10 mouse cellular contexts compared by ENCODE assay signal in the genomic region with DNA sequence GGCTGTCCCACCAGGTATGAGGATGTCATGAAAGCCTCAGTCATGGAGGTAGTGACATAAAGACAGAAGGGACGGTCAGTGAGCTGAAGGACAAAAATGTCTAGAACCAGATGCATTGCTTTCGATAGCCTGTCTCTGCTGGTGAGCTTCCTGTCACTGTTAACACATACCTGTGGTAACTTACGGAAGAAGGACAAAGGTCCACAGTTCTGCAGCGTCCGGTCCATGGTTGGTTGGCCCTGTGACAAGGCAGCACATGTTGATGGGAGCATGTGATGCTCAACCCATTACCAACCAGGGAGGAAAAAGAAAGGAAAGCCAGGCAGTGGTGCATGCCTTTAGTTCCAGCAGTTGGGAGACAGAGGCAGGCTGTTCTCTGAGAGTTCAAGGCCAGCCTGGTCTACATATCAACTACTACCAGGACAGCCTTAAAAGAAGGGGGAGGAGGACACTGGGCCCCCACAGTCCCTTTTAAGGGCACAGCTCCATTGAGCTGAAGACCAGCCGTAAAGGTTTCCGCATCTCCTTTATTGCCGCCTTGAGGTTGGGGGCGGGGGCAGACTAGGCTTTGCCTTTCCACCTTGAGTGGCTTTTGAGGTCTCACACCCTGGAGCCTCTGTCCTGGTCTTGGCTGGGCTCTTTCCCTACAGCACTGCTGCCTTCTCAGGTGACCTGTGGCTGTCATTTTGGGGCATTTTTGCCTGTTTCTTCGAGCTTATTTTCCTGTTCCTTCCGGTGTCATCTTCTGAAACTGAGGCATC. TPM values are rescaled to one million over a fixed set of nuclear protein-coding genes. Genes with fewer than 3 reads are reported as not detected.
DNase-seq lines count a peak whose midpoint lies in the region; ATAC-seq and TF ChIP-seq lines count a peak whose summit lies in the region.
"Had no signal": no experiment of that assay in that cellular context is flagged by ENCODE, and none has a peak within 500 bp of the region (broad histone marks: within the 10 kb centered on the region; RNA-seq: fewer than 3 reads in every experiment).

No protein-coding gene starts in this region.

- H3K4me1 ChIP-seq in heart, embryonic 14.5 days (ENCODE audit: control insufficient read depth in 2 of 2, insufficient read depth in 2 of 2, low read length in 2 of 2), result peaks cover 38 to 64% of the 10 kb centered on the region in 2 experiments
- H3K4me1 ChIP-seq in spleen, adult 2 months (ENCODE audit: control insufficient read depth, insufficient read depth, insufficient read length), result peaks cover 25% of the 10 kb centered on the region; the same call in 1 of the 2 replicates
- H3K4me1 ChIP-seq in kidney, postnatal 0 days (replicated peaks; ENCODE audit: insufficient read depth, low read length), result peaks cover 18% of the 10 kb centered on the region
- H3K4me1 ChIP-seq in stomach, postnatal 0 days (replicated peaks; ENCODE audit: control insufficient read depth, insufficient read depth), result peaks cover 16% of the 10 kb centered on the region

- TF ChIP-seq EP300 in stomach, postnatal 0 days (optimal IDR thresholded peaks at IDR 0.05), result no peak

- no peak overlapping the region for H3K4me2 ChIP-seq in heart, embryonic 14.5 days (ENCODE audit: low read length)
- H3K4me2 ChIP-seq in kidney, postnatal 0 days (ENCODE audit: low read length), result no peak overlapping the region
- H3K4me2 ChIP-seq in stomach, postnatal 0 days (replicated peaks; ENCODE audit: low read depth), result no peak overlapping the region
- H3K4me2 ChIP-seq: forebrain, embryonic 15.5 days had no signal

- no peak for DNase-seq in heart, postnatal 36 days
- no peak for DNase-seq in spleen, adult 2 months (ENCODE audit: low read depth in 1 of 2, low spot score in 2 of 2)
- DNase-seq in spleen, postnatal 14 days (ENCODE audit: low spot score in 2 of 2), result no peak
- no peak for DNase-seq in kidney, postnatal 0 days (ENCODE audit: low spot score)
- no peak for DNase-seq in stomach, postnatal 0 days (ENCODE audit: low spot score)
- no peak for DNase-seq in layer of hippocampus, adult 11-12 months (ENCODE audit: low spot score)
- DNase-seq in cerebellum, postnatal 36 days, result no peak
- DNase-seq: adrenal gland, postnatal 25 days had no signal

- H3K9ac ChIP-seq in heart, embryonic 14.5 days (ENCODE audit: low read length), result peak overlapping the region; percentile 17; the same call in 1 of the 2 replicates
- H3K9ac ChIP-seq in kidney, postnatal 0 days (ENCODE audit: low read depth, low read length), result no peak overlapping the region
- H3K9ac ChIP-seq in stomach, postnatal 0 days (ENCODE audit: low read length), result no peak overlapping the region
- H3K9ac ChIP-seq: forebrain, embryonic 15.5 days had no signal

- no peak for TF ChIP-seq CTCF in spleen, adult 2 months (IDR thresholded peaks at IDR 0.05; ENCODE audit: extremely low read depth, insufficient read depth, insufficient read length, insufficient replicate concordance)
- TF ChIP-seq CTCF in kidney, postnatal 0 days (IDR thresholded peaks at IDR 0.05; ENCODE audit: low read depth), result no peak
- TF ChIP-seq CTCF in stomach, postnatal 0 days (IDR thresholded peaks at IDR 0.05; ENCODE audit: low read depth), result no peak

- H3K27me3 ChIP-seq in heart, embryonic 14.5 days (ENCODE audit: control insufficient read depth, insufficient read depth, low read length), result no peaks in the 10 kb centered on the region
- H3K27me3 ChIP-seq in spleen, adult 2 months (ENCODE audit: control insufficient read depth, insufficient read depth, low read length), result no peaks in the 10 kb centered on the region
- H3K27me3 ChIP-seq in kidney, postnatal 0 days (ENCODE audit: insufficient read depth, low read length), result no peaks in the 10 kb centered on the region
- no peaks in the 10 kb centered on the region for H3K27me3 ChIP-seq in stomach, postnatal 0 days (ENCODE audit: control insufficient read depth, insufficient read depth, low read length)
- H3K27me3 ChIP-seq: forebrain, embryonic 15.5 days had no signal

- no peak overlapping the region for H3K27ac ChIP-seq in heart, embryonic 14.5 days (replicated peaks in 1 of 2; ENCODE audit: control insufficient read depth in 1 of 2, insufficient read depth in 1 of 2, low read depth in 2 of 2, low read length in 2 of 2)
- H3K27ac ChIP-seq in spleen, adult 2 months (ENCODE audit: insufficient read depth, low read length), result peak overlapping the region; percentile 41
- H3K27ac ChIP-seq in kidney, postnatal 0 days, result 0 out of 2 replicates have a peak overlapping the region, but pooled peaks have one; percentile 44
- H3K27ac ChIP-seq in stomach, postnatal 0 days (replicated peaks), result peak overlapping the region; percentile 20
- H3K27ac ChIP-seq: forebrain, embryonic 15.5 days had no signal

- TF ChIP-seq POLR2A in spleen, adult 2 months (IDR thresholded peaks at IDR 0.05; ENCODE audit: low read depth, low read length), result no peak

- no peaks in the 10 kb centered on the region for H3K36me3 ChIP-seq in heart, embryonic 14.5 days (ENCODE audit: control insufficient read depth, insufficient read depth, low read length)
- H3K36me3 ChIP-seq in spleen, adult 2 months (ENCODE audit: control insufficient read depth, insufficient read depth, low read length), result no peaks in the 10 kb centered on the region
- H3K36me3 ChIP-seq in kidney, postnatal 0 days (ENCODE audit: insufficient read depth, low read length), result no peaks in the 10 kb centered on the region
- no peaks in the 10 kb centered on the region for H3K36me3 ChIP-seq in stomach, postnatal 0 days (ENCODE audit: control insufficient read depth, insufficient read depth, low read length)
- H3K36me3 ChIP-seq: forebrain, embryonic 15.5 days had no signal

- 80% methylated on average over 11 of the region's 11 CpGs for WGBS in heart, embryonic 14.5 days
- 70% methylated on average over 11 of the region's 11 CpGs for WGBS in spleen, adult 2 months
- WGBS in kidney, postnatal 0 days, result 61% methylated on average over 11 of the region's 11 CpGs
- 73% methylated on average over 11 of the region's 11 CpGs for WGBS in stomach, postnatal 0 days

- H3K4me3 ChIP-seq in heart, embryonic 14.5 days (ENCODE audit: control insufficient read depth in 1 of 2, insufficient read depth in 1 of 2, low read depth in 1 of 2, low read length in 2 of 2), result no peak overlapping the region
- H3K4me3 ChIP-seq in spleen, adult 2 months (ENCODE audit: extremely low read depth, insufficient read depth, insufficient read length), result no peak overlapping the region
- no peak overlapping the region for H3K4me3 ChIP-seq in kidney, postnatal 0 days (replicated peaks; ENCODE audit: low read depth, low read length)
- H3K4me3 ChIP-seq in stomach, postnatal 0 days (ENCODE audit: low read depth, low read length), result no peak overlapping the region
- H3K4me3 ChIP-seq: forebrain, embryonic 15.5 days had no signal

- no peaks in the 10 kb centered on the region for H3K9me3 ChIP-seq in heart, embryonic 14.5 days (ENCODE audit: control insufficient read depth, low read length)
- H3K9me3 ChIP-seq in kidney, postnatal 0 days (replicated peaks; ENCODE audit: low read length), result no peaks in the 10 kb centered on the region
- H3K9me3 ChIP-seq in stomach, postnatal 0 days (ENCODE audit: control insufficient read depth, low read length), result no peaks in the 10 kb centered on the region
- H3K9me3 ChIP-seq: forebrain, embryonic 15.5 days had no signal

- intact Hi-C loops in heart, postnatal 36 days (cut with DNase I), result no loop called here

- ATAC-seq in heart, embryonic 14.5 days (ENCODE audit: insufficient number of reproducible peaks, insufficient read depth, low FRiP score, low read depth), result no peak
- ATAC-seq in kidney, postnatal 0 days (replicated peaks; ENCODE audit: low FRiP score, low read depth), result no peak
- ATAC-seq in stomach, postnatal 0 days (ENCODE audit: low FRiP score, low TSS enrichment), result peak; percentile 42; the same call in 1 of the 2 replicates
- ATAC-seq: forebrain, embryonic 15.5 days had no signal

RNA-seq across cellular contexts. Expression of a gene that starts 14.3 kb away (rescaled TPM):
- polyA plus RNA-seq in heart, embryonic 14.5 days (2014; fragmentation: Nextera tagmentation; extraction: Ambion mirVana), result 35.8 and 41.8 TPM in 2 replicates
- 10 to 100 TPM; 75.5 to 80.0 TPM for total RNA-seq in heart, postnatal 36 days (2021)
- 35.1 and 46.5 TPM in 2 replicates for polyA plus RNA-seq in spleen, adult 2 months (2012; rRNA removed)
- polyA plus RNA-seq in kidney, postnatal 0 days (2015; fragmentation: Nextera tagmentation; extraction: Ambion mirVana), result 31.4 and 33.8 TPM in 2 replicates
- 18.7 and 21.6 TPM in 2 replicates for polyA plus RNA-seq in stomach, postnatal 0 days (2015; fragmentation: Nextera tagmentation; extraction: Ambion mirVana)

Comparison
In these comparisons a context has a peak if more than half of its experiments do, and no peak if none do; other contexts are left out.
1. H3K27ac ChIP-seq: peak in spleen, adult 2 months (single experiment), kidney, postnatal 0 days (single experiment) and stomach, postnatal 0 days (single experiment); none in heart, embryonic 14.5 days (0 of 2).